Mouse (Mus musculus) cortical plate, adult 2 months (tissue): ENCODE measurements around the gene Mpv17. TPM values are rescaled to one million over a fixed set of nuclear protein-coding genes. Genes with fewer than 3 reads are reported as not detected.

Experiments used
- H3K27ac ChIP-seq: fragments of 200-500 bp; 2 replicates; pipeline ENCODE4 v1.5.1; 2012; ENCODE audit warnings: low read length, control low read depth, inconsistent platforms; ENCODE audit not compliant: insufficient read depth
- H3K4me1 ChIP-seq: fragments of 200-500 bp; 2 replicates; pipeline ENCODE4 v1.6.1; 2011; ENCODE audit warnings: low read length; ENCODE audit not compliant: control insufficient read depth, insufficient read depth
- H3K4me3 ChIP-seq: fragments of 200-500 bp; 2 replicates; pipeline ENCODE4 v1.5.1; 2011; ENCODE audit warnings: mild to moderate bottlenecking, low read length, control low read depth; ENCODE audit not compliant: insufficient read depth
- CTCF ChIP-seq: fragments of 200-500 bp; IDR thresholded peaks from 2 replicates; pipeline ENCODE4 v1.5.1; 2011; ENCODE audit warnings: mild to moderate bottlenecking, control low read depth, low read length; ENCODE audit not compliant: insufficient read depth; ENCODE audit errors: extremely low read depth
- POLR2A ChIP-seq: fragments of 200-500 bp; IDR thresholded peaks from 2 replicates; pipeline ENCODE4 v1.6.1; 2011; ENCODE audit warnings: mild to moderate bottlenecking, low read length, control low read depth; ENCODE audit not compliant: insufficient read depth; ENCODE audit errors: extremely low read depth
- polyA plus RNA-seq: library from polyadenylated mRNA; depleted of rRNA; stranded (reverse); fragments of >200 nt; gene quantifications from 2 replicates; pipeline ENCODE4 v1.2.3, GENCODE M21; 2012; rRNA removed

Gene Mpv17
- polyA plus RNA-seq, 1 experiment: 96.7 TPM

GRCm38 (mm10) chr5:31093151-31094041, 60.7 kb downstream of the Mpv17 start:
- Histone ChIP-seq H3K27ac (peak overlapping the region; percentile 87), H3K4me1 (no peaks in the 10 kb centered on the region), H3K4me3 (peak overlapping the region; percentile 52)
- TF ChIP-seq CTCF: no peak
- 0 out of 2 replicates have a peak, but pooled peaks have one; percentile 39 for TF ChIP-seq POLR2A

DNA sequence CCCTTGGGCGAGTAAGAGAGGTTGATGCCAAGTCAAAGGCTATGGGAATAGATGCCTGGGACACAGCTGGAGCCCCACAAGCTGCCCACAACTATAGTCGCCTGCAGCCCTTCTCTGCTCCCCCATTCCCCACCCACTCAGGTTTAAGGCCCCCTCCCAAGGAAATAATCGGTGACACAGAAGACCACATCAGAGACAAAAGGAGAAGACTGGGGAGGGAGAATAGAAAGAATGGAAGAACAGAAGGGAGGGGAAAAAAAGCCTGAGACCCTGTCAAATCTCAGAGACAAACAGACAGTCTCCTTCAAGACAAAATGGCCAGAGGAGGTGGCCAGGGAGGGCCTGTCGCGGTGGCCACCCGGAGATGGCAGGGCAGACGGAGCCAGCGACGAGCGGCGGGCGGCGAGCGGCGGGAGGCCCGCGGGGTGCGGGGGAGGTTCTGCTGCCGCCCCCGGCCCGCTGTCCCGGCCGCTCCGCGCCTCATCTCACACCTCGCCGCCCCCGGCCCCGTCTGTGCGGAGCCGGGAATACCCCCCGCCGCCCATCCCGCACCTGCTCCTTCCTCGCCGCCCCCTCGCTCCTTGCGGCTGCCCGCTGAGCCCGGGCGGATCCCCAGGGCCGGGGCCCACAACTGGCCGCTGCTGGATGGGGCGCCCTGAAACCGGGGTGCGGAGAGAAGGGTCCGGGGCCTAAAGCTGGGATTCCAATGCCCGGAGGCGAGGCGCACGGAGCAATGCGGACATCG, 61.6 kb downstream of the Mpv17 start:
- Histone ChIP-seq H3K4me3 (peak overlapping the region; percentile 52), H3K27ac (peak overlapping the region; percentile 87), H3K4me1 (no peaks in the 10 kb centered on the region)
- TF ChIP-seq CTCF: no peak
- no peak for TF ChIP-seq POLR2A

Other genes starting within 250 kb of the Mpv17 start
- 150 and 171 TPM in 2 replicates for gene Ost4, start 246.5 kb downstream of the Mpv17 start, polyA plus RNA-seq
- gene Emilin1, start 240.8 kb downstream of the Mpv17 start, polyA plus RNA-seq: 2.7 and 3.1 TPM in 2 replicates
- 24.9 and 29.0 TPM in 2 replicates for gene Khk, start 232.8 kb downstream of the Mpv17 start, polyA plus RNA-seq
- gene Cgref1, start 208.7 kb downstream of the Mpv17 start, polyA plus RNA-seq: 25.2 and 26.3 TPM in 2 replicates
- gene Preb, start 193.9 kb downstream of the Mpv17 start, polyA plus RNA-seq: 183 and 209 TPM in 2 replicates
- 0.23 and 0.30 TPM in 2 replicates for gene Tcf23, start 185.6 kb downstream of the Mpv17 start, polyA plus RNA-seq
- gene Atraid, start 105.9 kb downstream of the Mpv17 start, polyA plus RNA-seq: 186 and 189 TPM in 2 replicates
- 32.5 and 34.9 TPM in 2 replicates for gene Slc5a6, start 105.3 kb downstream of the Mpv17 start, polyA plus RNA-seq
- 13.4 and 14.1 TPM in 2 replicates for gene Cad, start 99.5 kb downstream of the Mpv17 start, polyA plus RNA-seq
- gene Dnajc5g, start 48.0 kb downstream of the Mpv17 start, polyA plus RNA-seq: not detected in 2 replicates
- gene Slc30a3, start 46.0 kb downstream of the Mpv17 start, polyA plus RNA-seq: 185 and 189 TPM in 2 replicates
- 0.21 TPM in 1 of 2 replicates, not detected in the other for gene Trim54, start 37.5 kb downstream of the Mpv17 start, polyA plus RNA-seq
- gene Ucn, start 15.4 kb downstream of the Mpv17 start, polyA plus RNA-seq: 0.91 and 0.92 TPM in 2 replicates
- gene Gm29609, start 25.7 kb upstream of the Mpv17 start, polyA plus RNA-seq: 2.8 and 3.4 TPM in 2 replicates
- 86.8 and 92.3 TPM in 2 replicates for gene Gtf3c2, start 25.9 kb upstream of the Mpv17 start, polyA plus RNA-seq
- 87.6 and 90.6 TPM in 2 replicates for gene Snx17, start 39.0 kb upstream of the Mpv17 start, polyA plus RNA-seq
- 62.7 and 66.2 TPM in 2 replicates for gene Eif2b4, start 39.2 kb upstream of the Mpv17 start, polyA plus RNA-seq
- gene Zfp513, start 48.1 kb upstream of the Mpv17 start, polyA plus RNA-seq: 38.1 and 42.1 TPM in 2 replicates
- gene Ppm1g, start 66.4 kb upstream of the Mpv17 start, polyA plus RNA-seq: 79.8 and 82.8 TPM in 2 replicates
- gene Nrbp1, start 86.6 kb upstream of the Mpv17 start, polyA plus RNA-seq: 105 and 108 TPM in 2 replicates
- not detected in 2 replicates for gene Gm9970, start 87.0 kb upstream of the Mpv17 start, polyA plus RNA-seq
- 3.9 and 4.0 TPM in 2 replicates for gene Krtcap3, start 97.4 kb upstream of the Mpv17 start, polyA plus RNA-seq
- 75.1 and 80.4 TPM in 2 replicates for gene Ift172, start 136.9 kb upstream of the Mpv17 start, polyA plus RNA-seq
- gene Fndc4, start 141.8 kb upstream of the Mpv17 start, polyA plus RNA-seq: 172 and 184 TPM in 2 replicates
- gene Gckr, start 143.2 kb upstream of the Mpv17 start, polyA plus RNA-seq: 0.53 and 0.98 TPM in 2 replicates